Mouse (Mus musculus) neural tube, embryonic 14.5 days (tissue): ENCODE data around the gene Iqcf3. TPM values are rescaled to one million over a fixed set of nuclear protein-coding genes. Genes with fewer than 3 reads are reported as not detected.
"Not testable (repeated sequence)": the region's sequence is repeated elsewhere in the genome, so short reads cannot be mapped to it uniquely, and the experiment has no call there.

ENCODE experiments used
- ATAC-seq: fragments of 200-750 bp; cut with Nextera tagmentation; 2 replicates; pipeline ENCODE4 v1.8.0; 2017; ENCODE audit warnings: low read depth, mild to moderate bottlenecking, moderate TSS enrichment, moderate library complexity
- H3K27ac ChIP-seq: fragments of 300-500 bp; sonication (generic); 2 replicates; pipeline ENCODE4 v1.5.1; 2014; ENCODE audit warnings: low read depth, mild to moderate bottlenecking, control low read depth, low read length, moderate library complexity, mixed read lengths
- H3K27me3 ChIP-seq: fragments of 300-500 bp; sonication (generic); 2 replicates; pipeline ENCODE4 v1.6.1; 2014; ENCODE audit warnings: low read length; ENCODE audit not compliant: control insufficient read depth, insufficient read depth
- H3K36me3 ChIP-seq: fragments of 300-500 bp; sonication (generic); 2 replicates; pipeline ENCODE4 v1.6.1; 2014; ENCODE audit warnings: low read length, mixed read lengths; ENCODE audit not compliant: control insufficient read depth, insufficient read depth
- H3K4me1 ChIP-seq: fragments of 300-500 bp; sonication (generic); 2 replicates; pipeline ENCODE4 v1.6.1; 2014; ENCODE audit warnings: low read length; ENCODE audit not compliant: control insufficient read depth, insufficient read depth
- H3K4me2 ChIP-seq: fragments of 300-500 bp; sonication (generic); 2 replicates; pipeline ENCODE4 v1.6.1; 2014; ENCODE audit warnings: mild to moderate bottlenecking, low read depth, low read length, control low read depth
- H3K4me3 ChIP-seq: fragments of 300-500 bp; sonication (generic); 2 replicates; pipeline ENCODE4 v1.5.1; 2014; ENCODE audit warnings: low read depth, low read length, control low read depth, mixed read lengths
- H3K9ac ChIP-seq: fragments of 300-500 bp; sonication (generic); replicated peaks from 2 replicates; pipeline ENCODE4 v1.6.1; 2014; ENCODE audit warnings: low read depth, mild to moderate bottlenecking, control low read depth, low read length, mixed read lengths
- H3K9me3 ChIP-seq: fragments of 300-500 bp; sonication (generic); 2 replicates; pipeline ENCODE4 v1.6.1; 2016; ENCODE audit warnings: low read length; ENCODE audit not compliant: control insufficient read depth
- WGBS: fragments of 180-500 bp; shearing (Covaris S2); extraction: QIAGEN DNeasy Blood & Tissue Kit; methylation state at CpG from one replicate; pipeline ENCODE4 v1.1.7; 2014; 5-methylcytosine and 5-hydroxymethylcytosine counted together
- polyA plus RNA-seq: library from polyadenylated mRNA; unstranded; fragments of >200 nt; fragmentation: Nextera tagmentation; extraction: Ambion mirVana; gene quantifications from 2 replicates; pipeline ENCODE4 v1.2.1, GENCODE M21; 2014

The Iqcf3 gene
- polyA plus RNA-seq, result not detected in 2 replicates

DNA sequence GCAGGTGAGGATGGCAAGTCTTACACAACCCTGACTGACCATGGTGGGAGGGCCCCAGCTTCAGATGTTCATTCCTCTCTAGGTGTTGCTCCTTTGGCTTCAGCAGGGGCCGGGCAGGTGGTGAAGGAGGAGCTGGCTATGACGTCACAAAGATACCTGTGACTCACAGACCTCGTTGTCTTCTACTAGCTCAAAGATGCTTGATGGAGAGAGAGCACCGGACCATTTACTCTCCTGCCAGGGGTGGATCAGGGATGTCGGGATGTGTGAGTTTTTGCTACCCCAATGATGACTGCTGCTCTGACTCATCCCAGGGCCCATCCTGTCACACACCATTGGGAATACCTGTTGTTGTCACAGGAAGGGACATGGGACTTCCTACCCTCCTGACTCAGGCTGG is at the start of gene Iqcf3:
Iqcf3 (minus strand) TSS at position 101 of the 400 bp plus-strand sequence.
- no peaks in the 10 kb centered on the region for H3K9me3 ChIP-seq
- H3K36me3 ChIP-seq, result no peaks in the 10 kb centered on the region
- 95% methylated on average over 5 of the region's 5 CpGs for WGBS
- no peak for ATAC-seq
- no peak within 1 kb of the TSS for H3K27ac ChIP-seq
- no peaks in the 10 kb centered on the region for H3K4me1 ChIP-seq
- H3K27me3 ChIP-seq, result no peaks in the 10 kb centered on the region
- H3K9ac ChIP-seq, result no peak within 1 kb of the TSS
- H3K4me3 ChIP-seq, result no peak within 1 kb of the TSS
- H3K4me2 ChIP-seq, result no peak within 1 kb of the TSS

DNA sequence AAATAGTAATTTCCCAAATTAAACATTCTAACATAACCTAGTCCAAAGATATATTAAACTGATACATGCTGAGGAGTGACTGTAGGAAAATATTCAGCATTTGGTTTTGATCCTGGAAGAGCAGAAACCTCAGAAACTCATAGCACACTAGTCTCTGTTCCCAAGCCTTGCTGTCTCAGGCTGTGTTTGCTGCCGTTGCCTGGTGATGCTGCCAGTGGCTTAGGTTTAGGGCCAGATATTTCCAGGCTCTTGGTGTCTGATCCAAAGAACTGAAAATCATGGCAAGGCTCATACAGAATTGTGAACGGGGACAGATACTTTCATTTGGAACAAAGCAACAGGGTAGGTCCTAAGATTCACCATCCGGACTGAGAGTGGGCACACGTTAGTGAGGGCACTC is 49.3 kb upstream of the Iqcf3 start:
- no peak overlapping the region for H3K4me3 ChIP-seq
- H3K9me3 ChIP-seq, result no peaks in the 10 kb centered on the region
- H3K4me2 ChIP-seq, result no peak overlapping the region
- H3K36me3 ChIP-seq, result no peaks in the 10 kb centered on the region
- H3K9ac ChIP-seq, result no peak overlapping the region
- no peak overlapping the region for H3K27ac ChIP-seq
- ATAC-seq, result no peak
- no peaks in the 10 kb centered on the region for H3K27me3 ChIP-seq
- no peaks in the 10 kb centered on the region for H3K4me1 ChIP-seq
- WGBS, result 80% methylated on average over 4 of the region's 4 CpGs

DNA sequence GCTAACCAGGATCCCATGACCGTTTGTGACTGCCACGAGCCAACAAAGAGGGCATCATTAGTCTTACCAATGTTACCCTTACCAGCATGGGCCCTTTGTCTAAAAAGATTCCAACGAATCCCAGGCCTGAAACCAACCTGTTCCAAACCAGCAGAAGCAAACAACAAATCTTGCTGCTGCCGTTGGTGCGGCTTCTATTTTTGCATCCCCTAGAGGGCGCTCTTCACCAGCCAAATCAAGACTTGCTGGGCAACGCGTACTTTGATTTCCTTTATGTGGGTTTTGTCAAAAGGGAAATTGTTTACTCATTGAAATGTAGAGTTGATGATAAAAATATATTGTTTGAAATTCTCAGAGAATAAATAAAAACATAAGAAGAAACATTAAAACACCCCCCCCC is 39.1 kb upstream of the Iqcf3 start:
- Histone ChIP-seq H3K27ac (no peak overlapping the region), H3K4me3 (no peak overlapping the region), H3K9me3 (no peaks in the 10 kb centered on the region), H3K36me3 (no peaks in the 10 kb centered on the region), H3K4me1 (no peaks in the 10 kb centered on the region), H3K27me3 (no peaks in the 10 kb centered on the region), H3K9ac (no peak overlapping the region), H3K4me2 (no peak overlapping the region)
- WGBS, result 27% methylated on average over 8 of the region's 8 CpGs
- no peak for ATAC-seq

DNA sequence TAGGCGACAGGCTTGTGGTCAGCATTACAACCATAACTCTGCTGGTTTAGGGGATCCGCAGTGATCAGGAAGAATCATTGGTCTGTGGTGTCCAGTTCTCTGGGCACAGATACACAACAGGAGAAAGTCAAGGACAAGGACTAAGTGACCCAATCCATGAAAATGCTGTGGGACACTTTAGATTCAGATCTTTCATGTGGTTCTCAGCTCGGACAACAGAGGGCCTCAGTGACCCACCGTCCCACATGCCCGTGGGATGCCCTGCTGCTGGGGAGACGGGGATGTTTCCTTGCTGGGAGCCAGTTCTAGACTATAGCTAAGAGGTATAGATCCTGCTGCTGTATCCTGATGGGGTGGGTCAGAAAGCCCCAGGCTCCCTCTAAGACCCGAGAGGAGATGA is 37.0 kb upstream of the Iqcf3 start:
- 39% methylated on average over 7 of the region's 7 CpGs for WGBS
- H3K27me3 ChIP-seq, result no peaks in the 10 kb centered on the region
- no peaks in the 10 kb centered on the region for H3K36me3 ChIP-seq
- H3K4me1 ChIP-seq, result no peaks in the 10 kb centered on the region
- no peak for ATAC-seq
- H3K9me3 ChIP-seq, result no peaks in the 10 kb centered on the region
- no peak overlapping the region for H3K27ac ChIP-seq
- H3K9ac ChIP-seq, result no peak overlapping the region
- H3K4me3 ChIP-seq, result no peak overlapping the region
- no peak overlapping the region for H3K4me2 ChIP-seq

DNA sequence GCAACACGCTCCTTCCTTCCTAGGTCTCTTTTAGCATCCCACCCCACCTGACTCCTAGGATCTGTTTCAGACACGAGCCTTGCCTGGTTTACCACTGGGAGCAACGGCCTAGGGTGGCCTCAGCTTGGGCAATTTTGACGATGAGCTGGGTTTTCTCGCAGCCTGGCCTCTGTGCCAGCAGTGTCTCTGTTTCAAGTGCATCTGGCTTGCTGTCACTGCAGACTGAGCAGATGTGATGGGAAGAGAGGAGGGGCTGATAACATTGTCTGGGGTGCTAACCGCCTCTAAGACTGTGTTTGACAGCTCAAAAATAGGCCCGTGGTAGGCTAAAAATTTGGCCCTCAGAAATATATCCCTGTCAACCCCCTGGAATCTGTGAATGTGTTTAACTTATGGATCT is 34.4 kb upstream of the Iqcf3 start:
- no peaks in the 10 kb centered on the region for H3K9me3 ChIP-seq
- H3K4me2 ChIP-seq, result no peak overlapping the region
- ATAC-seq, result no peak
- no peaks in the 10 kb centered on the region for H3K4me1 ChIP-seq
- 74% methylated on average over 7 of the region's 7 CpGs for WGBS
- no peaks in the 10 kb centered on the region for H3K36me3 ChIP-seq
- H3K9ac ChIP-seq, result no peak overlapping the region
- H3K27me3 ChIP-seq, result no peaks in the 10 kb centered on the region
- H3K27ac ChIP-seq, result no peak overlapping the region
- H3K4me3 ChIP-seq, result no peak overlapping the region

DNA sequence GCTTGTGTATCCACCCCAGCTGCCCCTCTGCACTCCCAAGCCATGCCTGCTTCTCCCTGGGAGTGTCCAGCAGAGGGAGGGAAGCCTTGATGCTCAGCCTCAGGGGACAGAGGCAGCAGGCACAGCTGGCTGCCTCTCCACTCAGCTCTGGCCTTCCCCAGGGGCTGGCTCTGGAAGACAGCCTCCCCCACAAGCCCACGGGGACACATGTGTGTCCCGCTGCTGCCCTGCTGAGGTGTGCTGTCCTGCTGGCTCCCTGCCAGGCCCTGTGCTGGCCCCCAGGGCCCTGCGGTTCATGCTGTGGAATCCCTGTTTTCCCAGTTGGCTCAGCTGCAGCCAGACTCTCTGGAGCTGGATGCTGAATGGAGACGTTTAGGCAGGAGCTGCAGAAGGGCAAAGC is 34.0 kb upstream of the Iqcf3 start:
- H3K4me1 ChIP-seq, H3K36me3 ChIP-seq, ATAC-seq, H3K4me3 ChIP-seq, H3K4me2 ChIP-seq, H3K9ac ChIP-seq, H3K27ac ChIP-seq, H3K9me3 ChIP-seq, H3K27me3 ChIP-seq: not testable (repeated sequence)
- WGBS, result 18% methylated on average over 4 of the region's 4 CpGs

DNA sequence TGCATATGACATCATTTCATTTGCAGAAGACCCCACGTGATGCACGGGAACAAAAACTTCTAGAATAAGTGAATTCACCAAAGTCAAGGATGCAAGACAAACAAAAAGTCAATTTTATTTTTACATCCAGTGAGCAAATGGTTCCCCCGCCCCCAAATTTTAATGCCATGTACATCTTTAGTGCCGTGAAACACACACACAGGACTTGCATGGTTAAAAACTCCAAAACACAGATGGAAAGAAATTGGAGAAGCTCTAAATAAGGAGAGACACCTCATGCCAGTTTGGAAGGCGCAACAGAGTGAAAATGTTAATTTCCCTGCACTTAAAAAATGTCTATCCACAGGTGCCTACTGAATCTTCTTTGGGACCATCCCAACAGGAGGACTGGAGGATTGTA is 30.7 kb upstream of the Iqcf3 start:
- Histone ChIP-seq H3K27me3 (no peaks in the 10 kb centered on the region), H3K36me3 (no peaks in the 10 kb centered on the region), H3K27ac (no peak overlapping the region), H3K9ac (no peak overlapping the region), H3K4me2 (no peak overlapping the region), H3K9me3 (no peaks in the 10 kb centered on the region), H3K4me1 (no peaks in the 10 kb centered on the region), H3K4me3 (no peak overlapping the region)
- ATAC-seq, result no peak
- WGBS, result 94% methylated on average over 5 of the region's 5 CpGs

DNA sequence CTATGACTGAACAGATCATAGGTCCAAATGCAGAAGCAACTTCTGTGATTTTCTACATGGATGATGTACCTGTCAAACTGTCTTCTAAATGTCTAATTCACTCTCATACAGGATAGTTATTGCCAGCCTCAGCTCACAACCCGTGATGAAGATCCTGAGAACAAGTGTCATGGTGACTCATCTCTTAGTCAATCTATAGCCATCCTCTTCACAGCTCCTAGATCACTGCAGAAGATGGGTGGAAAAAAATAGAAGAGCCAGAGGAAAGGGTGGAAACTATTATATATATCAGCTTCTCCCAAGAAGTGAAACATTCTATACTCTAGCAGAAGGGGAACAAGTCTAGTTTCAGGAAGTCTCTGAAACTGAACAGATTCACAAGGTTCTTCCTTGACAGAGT is 21.1 kb upstream of the Iqcf3 start:
- Histone ChIP-seq H3K4me2 (no peak overlapping the region), H3K9me3 (no peaks in the 10 kb centered on the region), H3K27ac (no peak overlapping the region), H3K36me3 (no peaks in the 10 kb centered on the region), H3K4me3 (no peak overlapping the region), H3K4me1 (no peaks in the 10 kb centered on the region), H3K27me3 (no peaks in the 10 kb centered on the region), H3K9ac (no peak overlapping the region)
- ATAC-seq, result no peak
- 73% methylated on average over 1 of the region's 1 CpGs for WGBS

DNA sequence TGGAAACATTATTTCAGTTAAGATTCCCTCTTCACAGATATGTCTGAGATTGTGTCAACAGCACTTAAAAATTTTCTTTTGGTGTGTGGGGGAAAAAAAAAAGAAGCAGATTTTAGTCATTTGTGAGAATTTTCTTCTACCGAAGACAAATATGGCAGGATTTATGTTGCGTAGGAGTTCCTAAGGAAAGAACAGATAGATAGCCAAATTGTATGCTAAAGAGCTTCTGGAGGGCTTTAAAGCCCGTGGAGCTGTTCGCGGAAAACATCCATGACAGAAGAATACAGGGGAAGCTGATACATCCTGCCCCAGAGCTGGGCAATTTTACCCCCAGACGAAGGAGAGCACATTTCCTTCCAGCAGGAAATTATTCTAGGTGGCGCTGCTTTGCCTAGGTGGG is 18.6 kb upstream of the Iqcf3 start:
- WGBS, result 89% methylated on average over 7 of the region's 7 CpGs
- H3K9me3 ChIP-seq, result no peaks in the 10 kb centered on the region
- no peak overlapping the region for H3K9ac ChIP-seq
- no peaks in the 10 kb centered on the region for H3K27me3 ChIP-seq
- no peaks in the 10 kb centered on the region for H3K4me1 ChIP-seq
- no peak for ATAC-seq
- no peak overlapping the region for H3K4me2 ChIP-seq
- H3K36me3 ChIP-seq, result no peaks in the 10 kb centered on the region
- H3K4me3 ChIP-seq, result no peak overlapping the region
- no peak overlapping the region for H3K27ac ChIP-seq

DNA sequence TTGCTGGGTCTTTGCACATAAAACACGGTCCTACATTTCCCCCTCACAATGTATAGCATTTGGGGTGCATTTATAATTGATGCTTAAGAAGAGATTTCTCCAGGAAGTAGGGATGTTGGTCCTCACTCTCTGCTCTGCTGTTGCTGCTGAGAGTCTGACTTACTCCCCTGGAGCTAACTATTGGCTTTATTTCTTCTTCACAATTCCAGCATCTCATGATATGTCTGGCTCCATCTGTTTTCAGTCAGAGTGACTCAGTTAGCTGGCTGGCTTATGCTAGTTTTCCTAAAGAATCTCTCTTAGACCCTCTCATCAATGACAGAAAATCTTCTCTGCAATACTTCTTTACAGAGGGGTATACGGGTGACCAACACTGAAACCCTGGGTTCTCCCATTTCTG is 14.7 kb upstream of the Iqcf3 start:
- Histone ChIP-seq H3K4me3 (no peak overlapping the region), H3K27me3 (no peaks in the 10 kb centered on the region), H3K4me1 (no peaks in the 10 kb centered on the region), H3K9me3 (no peaks in the 10 kb centered on the region), H3K36me3 (no peaks in the 10 kb centered on the region), H3K4me2 (no peak overlapping the region), H3K27ac (no peak overlapping the region), H3K9ac (no peak overlapping the region)
- 84% methylated on average over 2 of the region's 2 CpGs for WGBS
- ATAC-seq, result no peak
